Mouse (Mus musculus) heart, embryonic 11.5 days (tissue): ENCODE data around the gene Trabd2b. TPM values are rescaled to one million over a fixed set of nuclear protein-coding genes. Genes with fewer than 3 reads are reported as not detected.
A peak's percentile ranks its signal among the peaks of the same experiment; 100 is the strongest.

Experiments used
- ATAC-seq: fragments of 200-750 bp; cut with Nextera tagmentation; replicated peaks from 2 replicates; pipeline ENCODE4 v1.8.0; 2017; ENCODE audit warnings: moderate library complexity; ENCODE audit not compliant: insufficient number of reproducible peaks, low FRiP score, low TSS enrichment
- H3K27ac ChIP-seq: fragments of 300-500 bp; sonication (generic); 2 replicates; pipeline ENCODE4 v1.5.1; 2014; ENCODE audit warnings: mild to moderate bottlenecking, low read depth, low read length
- H3K27me3 ChIP-seq: fragments of 300-500 bp; sonication (generic); 2 replicates; pipeline ENCODE4 v1.6.1; 2014; ENCODE audit warnings: mild to moderate bottlenecking, low read length, mixed read lengths; ENCODE audit not compliant: control insufficient read depth, insufficient read depth
- H3K36me3 ChIP-seq: fragments of 300-500 bp; sonication (generic); 2 replicates; pipeline ENCODE4 v1.6.1; 2014; ENCODE audit warnings: mild to moderate bottlenecking, low read length, moderate library complexity, mixed read lengths; ENCODE audit not compliant: control insufficient read depth, insufficient read depth
- H3K4me1 ChIP-seq: fragments of 300-500 bp; sonication (generic); 2 replicates; pipeline ENCODE4 v1.6.1; 2014; ENCODE audit warnings: low read length; ENCODE audit not compliant: control insufficient read depth, insufficient read depth
- H3K4me2 ChIP-seq: fragments of 300-500 bp; sonication (generic); 2 replicates; pipeline ENCODE4 v1.6.1; 2014; ENCODE audit warnings: mild to moderate bottlenecking, moderate library complexity
- H3K4me3 ChIP-seq: fragments of 300-500 bp; sonication (generic); 2 replicates; pipeline ENCODE4 v1.5.1; 2014; ENCODE audit warnings: low read depth, low read length
- H3K9ac ChIP-seq: fragments of 300-500 bp; sonication (generic); 2 replicates; pipeline ENCODE4 v1.6.1; 2014; ENCODE audit warnings: mild to moderate bottlenecking, low read depth, low read length, moderate library complexity
- H3K9me3 ChIP-seq: fragments of 300-500 bp; sonication (generic); replicated peaks from 2 replicates; pipeline ENCODE4 v1.6.1; 2016; ENCODE audit warnings: low read length; ENCODE audit not compliant: control insufficient read depth
- WGBS: fragments of 180-500 bp; shearing (Covaris S2); extraction: QIAGEN DNeasy Blood & Tissue Kit; methylation state at CpG from one replicate; pipeline ENCODE4 v1.1.7; 2014; ENCODE audit not compliant: insufficient replicate concordance; 5-methylcytosine and 5-hydroxymethylcytosine counted together
- polyA plus RNA-seq: library from polyadenylated mRNA; unstranded; fragments of >200 nt; fragmentation: Nextera tagmentation; extraction: Ambion mirVana; gene quantifications from 2 replicates; pipeline ENCODE4 v1.2.1, GENCODE M21; 2014

Trabd2b gene
- polyA plus RNA-seq, 1 experiment from 2014 or later, result 1.5 TPM

GRCm38 (mm10) chr4:114367840-114368239, 38.7 kb upstream of the Trabd2b start:
- no peak for ATAC-seq
- H3K9me3 ChIP-seq, result no peaks in the 10 kb centered on the region
- no peaks in the 10 kb centered on the region for H3K4me1 ChIP-seq
- WGBS, result 41% methylated on average over 7 of the region's 7 CpGs
- 0 out of 2 replicates have a peak overlapping the region, but pooled peaks have one; percentile 12 for H3K9ac ChIP-seq
- H3K36me3 ChIP-seq, result no peaks in the 10 kb centered on the region
- peaks cover 6% of the 10 kb centered on the region; the same call in 1 of the 2 replicates for H3K27me3 ChIP-seq
- H3K27ac ChIP-seq, result no peak overlapping the region
- no peak overlapping the region for H3K4me3 ChIP-seq
- H3K4me2 ChIP-seq, result no peak overlapping the region

GRCm38 (mm10) chr4:114369591-114369990, 36.9 kb upstream of the Trabd2b start:
- H3K27me3 ChIP-seq, result peaks cover 6% of the 10 kb centered on the region; the same call in 1 of the 2 replicates

GRCm38 (mm10) chr4:114370935-114371715, 35.4 kb upstream of the Trabd2b start:
- Histone ChIP-seq H3K4me1 (no peaks in the 10 kb centered on the region), H3K4me3 (no peak overlapping the region), H3K27me3 (peaks cover 6% of the 10 kb centered on the region; the same call in 1 of the 2 replicates), H3K27ac (no peak overlapping the region), H3K9me3 (no peaks in the 10 kb centered on the region), H3K4me2 (no peak overlapping the region), H3K9ac (no peak overlapping the region), H3K36me3 (no peaks in the 10 kb centered on the region)
- no peak for ATAC-seq

More at GRCm38 (mm10) chr4:114369591-114369990, 36.9 kb upstream of the Trabd2b start:
- no peaks in the 10 kb centered on the region for H3K9me3 ChIP-seq
- H3K4me1 ChIP-seq, result no peaks in the 10 kb centered on the region
- no peak overlapping the region for H3K9ac ChIP-seq
- H3K27ac ChIP-seq, result no peak overlapping the region
- no peaks in the 10 kb centered on the region for H3K36me3 ChIP-seq
- no peak for ATAC-seq
- no peak overlapping the region for H3K4me3 ChIP-seq
- 45% methylated on average over 2 of the region's 2 CpGs for WGBS
- no peak overlapping the region for H3K4me2 ChIP-seq

- Histone ChIP-seq H3K9ac (no peak overlapping the region), H3K27ac (no peak overlapping the region), H3K36me3 (no peaks in the 10 kb centered on the region), H3K9me3 (no peaks in the 10 kb centered on the region), H3K4me3 (no peak overlapping the region), H3K4me1 (no peaks in the 10 kb centered on the region), H3K27me3 (peaks cover 3% of the 10 kb centered on the region; the same call in 1 of the 2 replicates), H3K4me2 (no peak overlapping the region)
- no peak for ATAC-seq
- 73% methylated on average over 3 of the region's 3 CpGs for whole genome bisulfite sequencing
Observed at GRCm38 (mm10) chr4:114372699-114373098, 33.8 kb upstream of the Trabd2b start.

- no peaks in the 10 kb centered on the region for H3K9me3 ChIP-seq
- no peak overlapping the region for H3K9ac ChIP-seq
- no peaks in the 10 kb centered on the region for H3K4me1 ChIP-seq
- H3K4me3 ChIP-seq, result no peak overlapping the region
- H3K27ac ChIP-seq, result no peak overlapping the region
- no peak overlapping the region for H3K4me2 ChIP-seq
- 84% methylated on average over 1 of the region's 1 CpGs for WGBS
- no peaks in the 10 kb centered on the region for H3K36me3 ChIP-seq
- H3K27me3 ChIP-seq, result no peaks in the 10 kb centered on the region
- ATAC-seq, result no peak
Observed at GRCm38 (mm10) chr4:114374330-114374729, 32.2 kb upstream of the Trabd2b start.

GRCm38 (mm10) chr4:114377531-114377930, 29.0 kb upstream of the Trabd2b start:
- Histone ChIP-seq H3K4me2 (no peak overlapping the region), H3K27ac (no peak overlapping the region), H3K36me3 (no peaks in the 10 kb centered on the region), H3K4me1 (no peaks in the 10 kb centered on the region), H3K4me3 (no peak overlapping the region), H3K9me3 (no peaks in the 10 kb centered on the region), H3K9ac (no peak overlapping the region), H3K27me3 (no peaks in the 10 kb centered on the region)
- no peak for ATAC-seq
- 79% methylated on average over 11 of the region's 11 CpGs for WGBS

- no peak overlapping the region for H3K4me3 ChIP-seq
- no peaks in the 10 kb centered on the region for H3K4me1 ChIP-seq
- no peaks in the 10 kb centered on the region for H3K36me3 ChIP-seq
- H3K9me3 ChIP-seq, result no peaks in the 10 kb centered on the region
- H3K27ac ChIP-seq, result no peak overlapping the region
- H3K9ac ChIP-seq, result no peak overlapping the region
- no peak for ATAC-seq
- 69% methylated on average over 7 of the region's 7 CpGs for WGBS
- H3K4me2 ChIP-seq, result no peak overlapping the region
- no peaks in the 10 kb centered on the region for H3K27me3 ChIP-seq
Observed at GRCm38 (mm10) chr4:114378512-114378911, 28.0 kb upstream of the Trabd2b start.

- 74% methylated on average over 4 of the region's 4 CpGs for WGBS
- no peaks in the 10 kb centered on the region for H3K9me3 ChIP-seq
- H3K27me3 ChIP-seq, result no peaks in the 10 kb centered on the region
- no peak overlapping the region for H3K4me2 ChIP-seq
- no peak overlapping the region for H3K4me3 ChIP-seq
- ATAC-seq, result no peak
- H3K36me3 ChIP-seq, result no peaks in the 10 kb centered on the region
- no peak overlapping the region for H3K9ac ChIP-seq
- H3K27ac ChIP-seq, result no peak overlapping the region
- no peaks in the 10 kb centered on the region for H3K4me1 ChIP-seq
Observed at GRCm38 (mm10) chr4:114379416-114379956, 27.0 kb upstream of the Trabd2b start.

GRCm38 (mm10) chr4:114382627-114383026, 23.9 kb upstream of the Trabd2b start:
- no peaks in the 10 kb centered on the region for H3K9me3 ChIP-seq
- H3K4me2 ChIP-seq, result no peak overlapping the region
- H3K9ac ChIP-seq, result no peak overlapping the region
- H3K36me3 ChIP-seq, result no peaks in the 10 kb centered on the region
- no peak for ATAC-seq
- H3K4me1 ChIP-seq, result no peaks in the 10 kb centered on the region
- H3K27ac ChIP-seq, result no peak overlapping the region
- H3K27me3 ChIP-seq, result peaks cover 3% of the 10 kb centered on the region; the same call in 1 of the 2 replicates
- 14% methylated on average over 1 of the region's 1 CpGs for WGBS
- H3K4me3 ChIP-seq, result no peak overlapping the region
